Mouse (Mus musculus) layer of hippocampus, postnatal 14 days (tissue): ENCODE measurements around the gene Gm39653. TPM values are rescaled to one million over a fixed set of nuclear protein-coding genes. Genes with fewer than 3 reads are reported as not detected.

Experiments used
- total RNA-seq, 2 experiments: library from RNA; stranded (reverse); gene quantifications; 2 replicates each; pipeline ENCODE4 v1.2.3; 2021

The Gm39653 gene
- total RNA-seq, 2 experiments from 2014 or later: not detected

Other genes with a start within 250 kb of the Gm39653 start
- gene Adam23, start 170.1 kb upstream of the Gm39653 start, total RNA-seq: 100 to 1,000 TPM; 168 to 180 TPM
- under 1 TPM in 1 of 2 experiments, not detected in 1; 0.21 TPM for gene Dytn, start 71.0 kb downstream of the Gm39653 start, total RNA-seq
- under 1 TPM; 0.29 to 0.92 TPM for gene Mdh1b, start 114.3 kb downstream of the Gm39653 start, total RNA-seq
- 10 to 100 TPM; 19.1 to 24.0 TPM for gene Fastkd2, start 114.6 kb downstream of the Gm39653 start, total RNA-seq
- gene 4933402D24Rik, start 153.3 kb downstream of the Gm39653 start, total RNA-seq: under 1 TPM in 1 of 2 experiments, not detected in 1; 0.25 TPM